Mouse (Mus musculus) CH12.LX (cell line): ENCODE measurements around the gene Zfp62.

Experiments
- CHD2 ChIP-seq: IDR thresholded peaks from 2 replicates; pipeline ENCODE4 v1.6.1; 2011; ENCODE audit warnings: low read length, improper control_type of control experiment
- CTCF ChIP-seq, 2 experiments: IDR thresholded peaks in 1 of 2; conservative IDR thresholded peaks in 1 of 2; 2 replicates each; pipeline ENCODE4 v1.5.1; 2011 to 2012; ENCODE audit warnings: low read depth in 2 of 2, low read length in 2 of 2, improper control_type of control experiment in 1 of 2, inconsistent platforms in 1 of 2, mild to moderate bottlenecking in 1 of 2, moderate library complexity in 1 of 2
- EP300 ChIP-seq: IDR thresholded peaks from 2 replicates; pipeline ENCODE4 v1.6.1; 2011; ENCODE audit warnings: low read length, improper control_type of control experiment
- ETS1 ChIP-seq: conservative IDR thresholded peaks from 2 replicates; pipeline ENCODE4 v1.6.1; 2012; ENCODE audit warnings: low read depth, mild to moderate bottlenecking, inconsistent platforms, low read length, improper control_type of control experiment, moderate library complexity
- JUND ChIP-seq: conservative IDR thresholded peaks from 2 replicates; pipeline ENCODE4 v1.6.1; 2011; ENCODE audit warnings: low read depth, low read length, improper control_type of control experiment
- KAT2A ChIP-seq: IDR thresholded peaks from 2 replicates; pipeline ENCODE4 v1.6.1; 2012; ENCODE audit warnings: low read length, improper control_type of control experiment, inconsistent platforms; ENCODE audit not compliant: insufficient replicate concordance
- MAFK ChIP-seq: IDR thresholded peaks from 2 replicates; pipeline ENCODE4 v1.6.1; 2011; ENCODE audit warnings: low read length, improper control_type of control experiment; ENCODE audit not compliant: insufficient replicate concordance
- MAX ChIP-seq: IDR thresholded peaks from 2 replicates; pipeline ENCODE4 v1.6.1; 2011; ENCODE audit warnings: low read length, improper control_type of control experiment
- POLR2A ChIP-seq: IDR thresholded peaks from 2 replicates; pipeline ENCODE4 v1.6.1; 2011; ENCODE audit warnings: low read depth, mild to moderate bottlenecking, improper control_type of control experiment, low read length
- TBP ChIP-seq: conservative IDR thresholded peaks from 2 replicates; pipeline ENCODE4 v1.6.1; 2011; ENCODE audit warnings: low read depth, low read length, improper control_type of control experiment
- TCF12 ChIP-seq: IDR thresholded peaks from 2 replicates; pipeline ENCODE4 v1.6.1; 2014; ENCODE audit warnings: low read depth, mild to moderate bottlenecking, inconsistent platforms, low read length, improper control_type of control experiment

DNA sequence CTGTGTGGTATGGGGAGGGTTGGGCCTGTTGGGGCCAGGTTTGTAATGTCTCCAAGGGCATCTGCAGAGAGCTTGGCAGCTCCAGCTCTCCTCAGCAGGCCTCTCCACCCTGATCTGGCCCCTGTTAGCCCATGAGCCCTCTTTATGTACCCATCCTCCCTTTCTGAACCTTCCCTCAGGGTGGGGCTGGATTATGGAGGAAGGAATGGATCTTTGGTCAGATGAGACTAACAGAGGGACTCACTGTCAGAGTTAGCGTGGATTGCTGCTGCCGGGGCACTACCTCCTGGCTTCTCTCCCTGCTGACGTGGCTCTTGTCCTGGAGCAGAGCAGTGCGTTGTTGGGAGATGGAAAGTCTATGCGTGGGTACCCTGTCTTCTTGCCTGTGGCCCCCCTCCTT, 59.2 kb downstream of the Zfp62 start:
- TF ChIP-seq EP300 (no peak), TBP (no peak), MAFK (no peak), TCF12 (no peak), JUND (no peak), KAT2A (no peak), CTCF (conservative IDR thresholded peaks at IDR 0.05 in 1 of 2, IDR thresholded peaks at IDR 0.05 in 1 of 2; ENCODE audit: low read depth in 2 of 2, low read length in 2 of 2) (no peak), POLR2A (no peak), ETS1 (no peak), CHD2 (no peak), MAX (no peak)
